Mouse (Mus musculus) neural tube, embryonic 11.5 days (tissue): ENCODE data around the gene Yif1a. TPM values are rescaled to one million over a fixed set of nuclear protein-coding genes. Genes with fewer than 3 reads are reported as not detected.
"Not testable (repeated sequence)": the region's sequence is repeated elsewhere in the genome, so short reads cannot be mapped to it uniquely, and the experiment has no call there.

Experiments
- ATAC-seq: fragments of 200-750 bp; cut with Nextera tagmentation; 2 replicates; pipeline ENCODE4 v1.8.0; 2017; ENCODE audit warnings: moderate number of reproducible peaks, mild to moderate bottlenecking, moderate TSS enrichment, moderate library complexity; ENCODE audit not compliant: insufficient read depth, low FRiP score, low TSS enrichment
- DNase-seq: peaks from one replicate; pipeline ENCODE4 v3.0.0-alpha.2; 2015; ENCODE audit warnings: low spot score
- H3K27ac ChIP-seq: fragments of 300-500 bp; sonication (generic); 2 replicates; pipeline ENCODE4 v1.5.1; 2014; ENCODE audit warnings: low read depth, mild to moderate bottlenecking, low read length
- H3K27me3 ChIP-seq: fragments of 300-500 bp; sonication (generic); 2 replicates; pipeline ENCODE4 v1.6.1; 2014; ENCODE audit warnings: mild to moderate bottlenecking, low read length, mixed read lengths; ENCODE audit not compliant: control insufficient read depth, insufficient read depth
- H3K36me3 ChIP-seq: fragments of 300-500 bp; sonication (generic); 2 replicates; pipeline ENCODE4 v1.6.1; 2014; ENCODE audit warnings: mild to moderate bottlenecking, low read length, moderate library complexity, mixed read lengths; ENCODE audit not compliant: control insufficient read depth, insufficient read depth
- H3K4me1 ChIP-seq: fragments of 300-500 bp; sonication (generic); 2 replicates; pipeline ENCODE4 v1.6.1; 2014; ENCODE audit warnings: low read length, mixed read lengths; ENCODE audit not compliant: control insufficient read depth, insufficient read depth
- H3K4me2 ChIP-seq: fragments of 300-500 bp; sonication (generic); 2 replicates; pipeline ENCODE4 v1.6.1; 2014; ENCODE audit warnings: low read depth, mild to moderate bottlenecking, moderate library complexity
- H3K4me3 ChIP-seq: fragments of 300-500 bp; sonication (generic); 2 replicates; pipeline ENCODE4 v1.5.1; 2014; ENCODE audit warnings: low read depth, low read length
- H3K9ac ChIP-seq: fragments of 300-500 bp; sonication (generic); 2 replicates; pipeline ENCODE4 v1.6.1; 2014; ENCODE audit warnings: mild to moderate bottlenecking, low read length
- H3K9me3 ChIP-seq: fragments of 300-500 bp; sonication (generic); 2 replicates; pipeline ENCODE4 v1.6.1; 2016; ENCODE audit warnings: low read length; ENCODE audit not compliant: control insufficient read depth
- WGBS: fragments of 180-500 bp; shearing (Covaris S2); extraction: QIAGEN DNeasy Blood & Tissue Kit; methylation state at CpG from one replicate; pipeline ENCODE4 v1.1.7; 2014; 5-methylcytosine and 5-hydroxymethylcytosine counted together
- polyA plus RNA-seq: library from polyadenylated mRNA; unstranded; fragments of >200 nt; fragmentation: Nextera tagmentation; extraction: Ambion mirVana; gene quantifications from 2 replicates; pipeline ENCODE4 v1.2.1, GENCODE M21; 2014

Gene Yif1a
- polyA plus RNA-seq, 1 experiment from 2014 or later, result 88.0 TPM

DNA sequence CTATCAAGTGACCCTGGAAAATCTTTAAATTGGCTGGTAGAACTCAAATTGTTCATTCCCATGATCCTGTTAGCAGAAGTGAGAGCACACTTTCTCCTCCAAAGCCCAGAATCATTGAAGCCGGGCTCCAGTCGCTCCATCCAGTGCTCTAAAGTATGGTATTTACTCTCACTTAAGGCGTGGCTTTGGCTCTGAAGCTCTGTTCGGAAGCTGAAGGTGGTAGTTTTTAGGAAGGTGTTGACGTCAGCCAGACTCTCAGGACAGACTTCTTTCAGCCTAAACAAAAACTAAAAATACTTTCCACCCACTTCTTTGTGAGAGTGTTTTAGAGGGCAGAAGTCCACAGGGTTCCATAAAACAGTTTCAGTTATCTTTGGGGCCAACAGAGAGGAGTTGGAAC is 14.8 kb upstream of the Yif1a start:
- Histone ChIP-seq H3K9ac (no peak overlapping the region), H3K27ac (no peak overlapping the region), H3K36me3 (no peaks in the 10 kb centered on the region), H3K4me3 (no peak overlapping the region), H3K9me3 (no peaks in the 10 kb centered on the region), H3K4me2 (no peak overlapping the region), H3K27me3 (peaks cover 20% of the 10 kb centered on the region), H3K4me1 (peaks cover 17% of the 10 kb centered on the region)
- ATAC-seq (no peak), DNase-seq (no peak)
- WGBS, result 47% methylated on average over 5 of the region's 5 CpGs

DNA sequence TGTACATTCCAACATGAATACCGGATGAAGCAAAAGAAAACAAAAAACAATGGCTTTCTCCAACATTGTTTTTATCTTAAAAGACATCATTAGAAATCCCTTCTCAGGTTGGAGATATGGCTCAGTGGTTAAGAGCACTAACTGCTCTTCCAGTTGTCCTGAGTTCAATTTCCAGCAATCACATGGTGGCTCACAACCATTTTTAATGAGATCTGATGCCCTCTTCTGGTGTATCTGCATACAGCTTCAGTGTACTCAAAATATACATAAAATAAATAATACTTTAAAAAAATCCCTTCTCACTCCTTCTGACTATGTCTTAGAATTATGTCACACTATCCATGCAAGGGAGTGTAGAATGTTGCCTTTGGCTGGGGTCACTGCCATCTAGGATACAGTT is 9.1 kb upstream of the Yif1a start:
- peaks cover 42% of the 10 kb centered on the region for H3K27me3 ChIP-seq
- 90% methylated on average over 1 of the region's 1 CpGs for WGBS

DNA sequence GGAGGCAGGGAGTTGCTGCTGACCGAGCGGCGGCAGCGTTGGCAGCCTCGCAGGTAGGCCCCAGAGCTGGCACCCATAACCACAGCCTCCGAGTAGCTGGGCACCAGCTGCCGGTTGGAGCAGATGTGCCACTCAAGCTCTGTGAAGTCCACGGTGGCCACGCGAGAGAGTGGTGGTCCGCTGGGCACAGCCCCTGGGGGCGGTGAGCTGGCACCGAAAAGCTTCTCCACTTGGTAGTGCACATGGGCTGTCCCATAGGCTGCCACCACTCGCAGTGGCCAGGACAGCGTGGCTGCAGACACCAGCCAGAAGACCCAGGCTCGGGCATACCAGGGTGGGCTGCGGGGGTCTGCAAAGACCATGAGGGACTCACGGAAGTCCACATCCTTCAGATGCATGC is 6.3 kb upstream of the Yif1a start:
- Histone ChIP-seq H3K27me3 (peaks cover 65% of the 10 kb centered on the region), H3K4me2 (no peak overlapping the region), H3K4me1 (no peaks in the 10 kb centered on the region), H3K9ac (no peak overlapping the region), H3K9me3 (no peaks in the 10 kb centered on the region), H3K4me3 (no peak overlapping the region), H3K36me3 (no peaks in the 10 kb centered on the region), H3K27ac (no peak overlapping the region)
- no peak for ATAC-seq
- no peak for DNase-seq
- WGBS, result 67% methylated on average over 18 of the region's 18 CpGs

More for the DNA sequence above, 9.1 kb upstream of the Yif1a start:
- no peaks in the 10 kb centered on the region for H3K9me3 ChIP-seq
- H3K9ac ChIP-seq, result no peak overlapping the region
- H3K27ac ChIP-seq, result no peak overlapping the region
- no peak for ATAC-seq
- no peak overlapping the region for H3K4me2 ChIP-seq
- H3K4me3 ChIP-seq, result no peak overlapping the region
- no peaks in the 10 kb centered on the region for H3K4me1 ChIP-seq
- H3K36me3 ChIP-seq, result no peaks in the 10 kb centered on the region
- no peak for DNase-seq

DNA sequence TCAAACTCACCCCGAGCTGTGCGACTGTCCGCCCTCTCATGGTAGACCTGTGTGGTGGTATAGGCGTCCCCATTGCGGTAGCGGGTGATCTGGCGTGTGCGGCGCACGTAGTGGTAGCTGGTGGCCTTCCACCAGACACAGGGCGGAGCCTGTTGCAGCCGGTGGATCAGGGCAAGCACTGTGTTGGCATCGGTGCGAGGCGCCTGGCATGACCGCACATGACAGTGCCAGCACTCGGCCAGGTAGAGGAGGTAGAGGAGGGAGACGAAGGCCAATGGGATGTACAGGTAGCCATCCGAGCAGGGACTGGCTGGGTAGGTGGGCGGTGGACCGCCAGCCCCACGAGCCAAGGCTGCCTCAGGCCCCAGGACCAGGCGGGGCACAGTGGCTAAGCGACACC is 5.7 kb upstream of the Yif1a start:
- DNase-seq, result no peak
- Histone ChIP-seq H3K9ac (no peak overlapping the region), H3K4me2 (no peak overlapping the region), H3K27ac (no peak overlapping the region), H3K36me3 (no peaks in the 10 kb centered on the region), H3K27me3 (peaks cover 65% of the 10 kb centered on the region), H3K4me1 (peaks cover 4% of the 10 kb centered on the region), H3K4me3 (no peak overlapping the region), H3K9me3 (no peaks in the 10 kb centered on the region)
- WGBS, result 74% methylated on average over 24 of the region's 24 CpGs
- no peak for ATAC-seq

DNA sequence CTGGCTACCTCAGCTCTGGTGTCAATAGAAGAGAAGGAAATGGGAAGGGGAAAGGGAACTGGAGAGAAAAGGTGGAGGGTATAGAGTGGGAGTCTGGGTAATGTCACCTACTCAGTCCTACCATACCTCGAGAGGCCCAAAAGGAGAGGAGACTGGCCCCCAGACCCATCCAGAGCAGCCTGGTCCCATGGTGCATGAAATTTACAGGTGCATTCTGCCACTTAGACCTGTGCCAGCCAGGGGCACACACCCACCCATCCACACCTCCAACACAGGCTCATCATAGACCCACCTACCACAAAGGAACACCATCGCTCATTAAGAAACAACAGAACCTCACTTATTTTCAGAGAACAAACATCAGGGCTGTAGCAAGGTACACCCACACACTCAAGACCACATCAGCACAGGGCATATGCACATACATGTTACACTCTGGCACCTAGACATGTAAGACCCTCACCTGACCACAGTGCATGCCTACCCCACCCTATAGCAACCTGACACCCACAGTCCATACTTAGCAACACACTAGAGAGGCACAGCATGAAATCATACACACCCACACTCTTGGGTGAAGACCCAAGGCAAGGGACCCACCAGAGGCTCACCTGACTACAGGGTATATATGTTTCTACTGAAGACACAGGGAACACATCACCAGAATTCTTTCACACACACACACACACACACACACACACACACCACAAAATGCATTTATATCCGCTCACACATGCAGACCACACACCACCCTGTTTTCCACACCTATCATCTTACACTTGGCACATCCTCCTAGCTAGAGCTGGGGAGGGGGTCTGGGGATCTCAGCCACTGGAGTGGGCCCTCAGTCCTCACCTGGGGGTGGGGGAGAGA is 4.1 kb upstream of the Yif1a start:
- H3K36me3 ChIP-seq, result no peaks in the 10 kb centered on the region
- no peaks in the 10 kb centered on the region for H3K9me3 ChIP-seq
- peaks cover 65% of the 10 kb centered on the region for H3K27me3 ChIP-seq
- peaks cover 9% of the 10 kb centered on the region for H3K4me1 ChIP-seq
- 75% methylated on average over 3 of the region's 3 CpGs for WGBS
- H3K9ac ChIP-seq, result no peak overlapping the region
- no peak overlapping the region for H3K27ac ChIP-seq
- DNase-seq, result no peak
- no peak for ATAC-seq
- no peak overlapping the region; the same call in 1 of the 2 replicates for H3K4me2 ChIP-seq
- H3K4me3 ChIP-seq, result no peak overlapping the region

DNA sequence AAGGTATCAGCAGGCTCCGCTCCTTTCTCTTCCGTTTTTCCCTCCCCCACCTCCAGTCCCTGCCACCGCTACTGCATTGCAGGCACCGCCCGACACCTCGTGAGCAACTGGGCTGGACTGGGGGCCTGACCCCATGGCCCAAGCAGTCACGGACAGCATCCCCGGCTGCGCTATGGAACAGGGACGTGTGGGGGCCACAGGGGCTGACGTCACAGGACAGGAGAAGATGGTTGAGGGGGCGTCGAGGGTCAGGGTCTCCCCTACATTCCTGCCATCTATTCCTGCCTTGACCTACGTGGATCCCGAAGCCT is 3.5 kb upstream of the Yif1a start:
- DNase-seq, result no peak
- Histone ChIP-seq H3K36me3 (no peaks in the 10 kb centered on the region), H3K27ac (no peak overlapping the region), H3K4me2 (peak overlapping the region; percentile 61), H3K27me3 (peaks cover 65% of the 10 kb centered on the region), H3K4me1 (peaks cover 11% of the 10 kb centered on the region), H3K9ac (no peak overlapping the region), H3K4me3 (peak overlapping the region; percentile 42), H3K9me3 (no peaks in the 10 kb centered on the region)
- ATAC-seq, result no peak
- WGBS, result 5% methylated on average over 15 of the region's 15 CpGs

DNA sequence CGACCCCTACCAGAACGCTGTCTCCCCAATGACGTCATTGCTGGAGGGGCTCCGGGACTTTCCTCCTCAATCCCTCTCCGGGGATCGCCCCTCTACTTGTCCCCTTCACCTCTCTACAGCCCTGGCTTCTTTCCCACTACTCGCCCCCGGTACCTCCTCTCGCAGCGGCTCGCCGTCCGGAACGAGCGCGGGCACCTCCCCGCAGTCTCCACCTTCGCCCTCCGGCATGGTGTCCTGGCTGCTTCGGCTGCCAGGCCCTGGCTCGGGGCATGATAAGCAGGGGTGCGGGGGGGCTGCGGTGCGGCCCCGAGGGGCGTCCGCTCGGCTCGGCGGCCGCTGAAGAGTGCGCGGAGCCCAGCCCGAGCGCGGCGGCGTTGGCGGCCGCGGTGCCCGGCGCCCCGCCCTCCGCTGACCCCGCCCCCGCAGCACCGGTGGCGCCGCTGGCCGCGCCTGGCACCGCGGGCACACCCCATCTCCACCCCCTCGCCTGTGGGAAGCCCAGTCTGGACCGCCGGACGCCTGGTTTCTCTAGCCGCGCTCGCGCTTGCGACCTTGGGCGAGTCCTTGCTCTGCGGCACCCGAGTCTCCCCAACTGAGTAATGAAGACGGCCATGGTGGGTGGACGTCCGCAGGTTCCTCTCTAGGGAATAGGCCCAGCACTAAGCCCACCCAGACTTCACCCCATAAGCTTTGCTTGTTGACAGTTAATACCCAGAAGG is 3.0 kb upstream of the Yif1a start, which contains the start of gene Tmem151a:
Tmem151a (minus strand) TSS at position 387 of the 719 bp plus-strand sequence.
- Histone ChIP-seq H3K27ac (no peak within 1 kb of the TSS), H3K4me3 (peak within 1 kb of the TSS; percentile 42), H3K4me2 (peak within 1 kb of the TSS; percentile 61), H3K27me3 (peaks cover 61% of the 10 kb centered on the region), H3K36me3 (no peaks in the 10 kb centered on the region), H3K9ac (peak within 1 kb of the TSS; percentile 42), H3K9me3 (no peaks in the 10 kb centered on the region), H3K4me1 (peaks cover 11% of the 10 kb centered on the region)
- WGBS, result under 1% methylated on average over 59 of the region's 69 CpGs
- ATAC-seq (no peak), DNase-seq (peak; percentile 16)

DNA sequence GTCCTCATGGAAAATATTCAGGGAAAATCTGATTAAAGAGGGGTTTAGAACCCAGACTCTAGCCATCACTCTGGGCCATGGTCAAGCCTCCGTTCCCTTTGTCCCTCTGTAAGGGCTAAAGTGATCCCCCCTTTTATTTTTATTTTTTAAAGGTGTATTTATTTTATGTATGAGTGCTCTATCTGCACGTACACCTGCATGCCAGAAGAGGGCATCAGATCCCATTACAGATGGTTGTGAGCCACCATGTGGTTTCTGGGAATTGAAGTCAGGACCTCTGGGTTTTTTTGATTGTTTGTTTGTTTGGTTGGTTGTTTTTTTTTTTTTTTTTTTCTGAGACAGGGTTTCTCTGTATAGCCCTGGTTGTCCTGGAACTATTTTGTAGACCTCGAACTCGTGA is 1.8 kb upstream of the Yif1a start:
- H3K9ac ChIP-seq, H3K36me3 ChIP-seq, H3K9me3 ChIP-seq, H3K4me3 ChIP-seq, ATAC-seq, H3K4me2 ChIP-seq, DNase-seq, H3K27ac ChIP-seq: not testable (repeated sequence)
- WGBS, result 48% methylated on average over 4 of the region's 4 CpGs
- peaks cover 11% of the 10 kb centered on the region for H3K4me1 ChIP-seq
- H3K27me3 ChIP-seq, result peaks cover 50% of the 10 kb centered on the region
